Mouse (Mus musculus): ENCODE measurements around the gene Trim40. TPM values are rescaled to one million over a fixed set of nuclear protein-coding genes. Genes with fewer than 3 reads are reported as not detected.

Gene Trim40
- polyA plus RNA-seq, 1 experiment from 2014 or later, result not detected

GRCm38 (mm10) chr17:36922715-36923114, 32.8 kb upstream of the Trim40 start:
- no peak overlapping the region for H3K27ac ChIP-seq (replicated peaks; ENCODE audit: low read depth, low read length)
- no peak overlapping the region for H3K9ac ChIP-seq (ENCODE audit: low read length)
- H3K27me3 ChIP-seq (ENCODE audit: control insufficient read depth, insufficient read depth, low read length), result no peaks in the 10 kb centered on the region
- H3K36me3 ChIP-seq (ENCODE audit: control insufficient read depth, insufficient read depth, low read length), result no peaks in the 10 kb centered on the region
- no peak overlapping the region for H3K4me2 ChIP-seq (ENCODE audit: low read depth, severe bottlenecking)
- DNase-seq (ENCODE audit: low spot score), result no peak
- 88% methylated on average over 4 of the region's 4 CpGs for WGBS
- no peaks in the 10 kb centered on the region for H3K9me3 ChIP-seq (ENCODE audit: control insufficient read depth, low read length)
- no peak for ATAC-seq (ENCODE audit: insufficient number of reproducible peaks, low FRiP score, low TSS enrichment, low read depth)
- H3K4me3 ChIP-seq (ENCODE audit: low read depth, low read length), result no peak overlapping the region
- no peaks in the 10 kb centered on the region for H3K4me1 ChIP-seq (ENCODE audit: control insufficient read depth, insufficient read depth, low read length)

- 45% methylated on average over 15 of the region's 15 CpGs for WGBS
- H3K27me3 ChIP-seq (ENCODE audit: control insufficient read depth, insufficient read depth, low read length), result no peaks in the 10 kb centered on the region
- DNase-seq (ENCODE audit: low spot score), result no peak
- ATAC-seq (ENCODE audit: insufficient number of reproducible peaks, low FRiP score, low TSS enrichment, low read depth), result no peak
- no peaks in the 10 kb centered on the region for H3K4me1 ChIP-seq (ENCODE audit: control insufficient read depth, insufficient read depth, low read length)
- no peak overlapping the region for H3K9ac ChIP-seq (ENCODE audit: low read length)
- H3K4me2 ChIP-seq (ENCODE audit: low read depth, severe bottlenecking), result no peak overlapping the region
- no peaks in the 10 kb centered on the region for H3K36me3 ChIP-seq (ENCODE audit: control insufficient read depth, insufficient read depth, low read length)
- H3K27ac ChIP-seq (replicated peaks; ENCODE audit: low read depth, low read length), result no peak overlapping the region
- H3K9me3 ChIP-seq (ENCODE audit: control insufficient read depth, low read length), result no peaks in the 10 kb centered on the region
- H3K4me3 ChIP-seq (ENCODE audit: low read depth, low read length), result no peak overlapping the region
Measured at GRCm38 (mm10) chr17:36920239-36920638, 30.3 kb upstream of the Trim40 start.

- no peaks in the 10 kb centered on the region for H3K36me3 ChIP-seq (ENCODE audit: control insufficient read depth, insufficient read depth, low read length)
- no peaks in the 10 kb centered on the region for H3K9me3 ChIP-seq (ENCODE audit: control insufficient read depth, low read length)
- H3K4me3 ChIP-seq (ENCODE audit: low read depth, low read length), result no peak overlapping the region
- no peak overlapping the region for H3K4me2 ChIP-seq (ENCODE audit: low read depth, severe bottlenecking)
- H3K9ac ChIP-seq (ENCODE audit: low read length), result no peak overlapping the region
- H3K27me3 ChIP-seq (ENCODE audit: control insufficient read depth, insufficient read depth, low read length), result no peaks in the 10 kb centered on the region
- 15% methylated on average over 9 of the region's 9 CpGs for WGBS
- no peaks in the 10 kb centered on the region for H3K4me1 ChIP-seq (ENCODE audit: control insufficient read depth, insufficient read depth, low read length)
- DNase-seq (ENCODE audit: low spot score) (peak; percentile 67), ATAC-seq (ENCODE audit: insufficient number of reproducible peaks, low FRiP score, low TSS enrichment, low read depth) (no peak)
- no peak overlapping the region for H3K27ac ChIP-seq (replicated peaks; ENCODE audit: low read depth, low read length)
Measured at GRCm38 (mm10) chr17:36915076-36915475, 25.2 kb upstream of the Trim40 start.

- 17% methylated on average over 2 of the region's 2 CpGs for WGBS
- peak; percentile 82 for DNase-seq (ENCODE audit: low spot score)
- H3K4me2 ChIP-seq (ENCODE audit: low read depth, severe bottlenecking), result no peak overlapping the region
Measured at GRCm38 (mm10) chr17:36914108-36914507, 24.2 kb upstream of the Trim40 start.

GRCm38 (mm10) chr17:36912031-36912430, 22.1 kb upstream of the Trim40 start:
- H3K9ac ChIP-seq (ENCODE audit: low read length), result no peak overlapping the region
- 85% methylated on average over 2 of the region's 2 CpGs for WGBS
- DNase-seq (ENCODE audit: low spot score) (no peak), ATAC-seq (ENCODE audit: insufficient number of reproducible peaks, low FRiP score, low TSS enrichment, low read depth) (no peak)
- no peak overlapping the region for H3K27ac ChIP-seq (replicated peaks; ENCODE audit: low read depth, low read length)
- H3K4me3 ChIP-seq (ENCODE audit: low read depth, low read length), result no peak overlapping the region
- no peaks in the 10 kb centered on the region for H3K27me3 ChIP-seq (ENCODE audit: control insufficient read depth, insufficient read depth, low read length)
- H3K9me3 ChIP-seq (ENCODE audit: control insufficient read depth, low read length), result no peaks in the 10 kb centered on the region
- H3K4me2 ChIP-seq (ENCODE audit: low read depth, severe bottlenecking), result no peak overlapping the region
- no peaks in the 10 kb centered on the region for H3K36me3 ChIP-seq (ENCODE audit: control insufficient read depth, insufficient read depth, low read length)
- no peaks in the 10 kb centered on the region for H3K4me1 ChIP-seq (ENCODE audit: control insufficient read depth, insufficient read depth, low read length)

More at GRCm38 (mm10) chr17:36914108-36914507, 24.2 kb upstream of the Trim40 start:
- Histone ChIP-seq H3K36me3 (ENCODE audit: control insufficient read depth, insufficient read depth, low read length) (no peaks in the 10 kb centered on the region), H3K9ac (ENCODE audit: low read length) (no peak overlapping the region), H3K4me3 (ENCODE audit: low read depth, low read length) (no peak overlapping the region), H3K4me1 (ENCODE audit: control insufficient read depth, insufficient read depth, low read length) (no peaks in the 10 kb centered on the region), H3K27ac (replicated peaks; ENCODE audit: low read depth, low read length) (no peak overlapping the region), H3K9me3 (ENCODE audit: control insufficient read depth, low read length) (no peaks in the 10 kb centered on the region), H3K27me3 (ENCODE audit: control insufficient read depth, insufficient read depth, low read length) (no peaks in the 10 kb centered on the region)
- ATAC-seq (ENCODE audit: insufficient number of reproducible peaks, low FRiP score, low TSS enrichment, low read depth), result no peak

- H3K27me3 ChIP-seq (ENCODE audit: control insufficient read depth, insufficient read depth, low read length), result no peaks in the 10 kb centered on the region
- ATAC-seq (ENCODE audit: insufficient number of reproducible peaks, low FRiP score, low TSS enrichment, low read depth) (no peak), DNase-seq (ENCODE audit: low spot score) (no peak)
- no peak overlapping the region for H3K9ac ChIP-seq (ENCODE audit: low read length)
- no peaks in the 10 kb centered on the region for H3K4me1 ChIP-seq (ENCODE audit: control insufficient read depth, insufficient read depth, low read length)
- H3K27ac ChIP-seq (replicated peaks; ENCODE audit: low read depth, low read length), result no peak overlapping the region
- no peaks in the 10 kb centered on the region for H3K9me3 ChIP-seq (ENCODE audit: control insufficient read depth, low read length)
- H3K4me3 ChIP-seq (ENCODE audit: low read depth, low read length), result no peak overlapping the region
- 47% methylated on average over 4 of the region's 4 CpGs for WGBS
- H3K36me3 ChIP-seq (ENCODE audit: control insufficient read depth, insufficient read depth, low read length), result no peaks in the 10 kb centered on the region
- H3K4me2 ChIP-seq (ENCODE audit: low read depth, severe bottlenecking), result no peak overlapping the region
Measured at GRCm38 (mm10) chr17:36909802-36910201, 19.9 kb upstream of the Trim40 start.

GRCm38 (mm10) chr17:36908235-36908634, 18.3 kb upstream of the Trim40 start:
- Histone ChIP-seq H3K4me1 (ENCODE audit: control insufficient read depth, insufficient read depth, low read length) (no peaks in the 10 kb centered on the region), H3K9ac (ENCODE audit: low read length) (no peak overlapping the region), H3K36me3 (ENCODE audit: control insufficient read depth, insufficient read depth, low read length) (no peaks in the 10 kb centered on the region), H3K27ac (replicated peaks; ENCODE audit: low read depth, low read length) (no peak overlapping the region), H3K4me2 (ENCODE audit: low read depth, severe bottlenecking) (no peak overlapping the region), H3K9me3 (ENCODE audit: control insufficient read depth, low read length) (no peaks in the 10 kb centered on the region), H3K4me3 (ENCODE audit: low read depth, low read length) (no peak overlapping the region), H3K27me3 (ENCODE audit: control insufficient read depth, insufficient read depth, low read length) (no peaks in the 10 kb centered on the region)
- 56% methylated on average over 1 of the region's 1 CpGs for WGBS
- no peak; the same call in 1 of the 2 replicates for ATAC-seq (ENCODE audit: insufficient number of reproducible peaks, low FRiP score, low TSS enrichment, low read depth)
- DNase-seq (ENCODE audit: low spot score), result no peak

- WGBS, result 83% methylated on average over 3 of the region's 3 CpGs
- H3K9me3 ChIP-seq (ENCODE audit: control insufficient read depth, low read length), result no peaks in the 10 kb centered on the region
- DNase-seq (ENCODE audit: low spot score) (no peak), ATAC-seq (ENCODE audit: insufficient number of reproducible peaks, low FRiP score, low TSS enrichment, low read depth) (no peak)
- H3K9ac ChIP-seq (ENCODE audit: low read length), result no peak overlapping the region
- H3K4me2 ChIP-seq (ENCODE audit: low read depth, severe bottlenecking), result no peak overlapping the region
- H3K27me3 ChIP-seq (ENCODE audit: control insufficient read depth, insufficient read depth, low read length), result no peaks in the 10 kb centered on the region
- H3K36me3 ChIP-seq (ENCODE audit: control insufficient read depth, insufficient read depth, low read length), result no peaks in the 10 kb centered on the region
- no peak overlapping the region for H3K4me3 ChIP-seq (ENCODE audit: low read depth, low read length)
- H3K4me1 ChIP-seq (ENCODE audit: control insufficient read depth, insufficient read depth, low read length), result no peaks in the 10 kb centered on the region
- no peak overlapping the region for H3K27ac ChIP-seq (replicated peaks; ENCODE audit: low read depth, low read length)
Measured at GRCm38 (mm10) chr17:36903651-36904050, 13.7 kb upstream of the Trim40 start.

- Histone ChIP-seq H3K4me2 (ENCODE audit: low read depth, severe bottlenecking) (no peak overlapping the region), H3K4me3 (ENCODE audit: low read depth, low read length) (no peak overlapping the region), H3K27me3 (ENCODE audit: control insufficient read depth, insufficient read depth, low read length) (no peaks in the 10 kb centered on the region), H3K9ac (ENCODE audit: low read length) (no peak overlapping the region), H3K36me3 (ENCODE audit: control insufficient read depth, insufficient read depth, low read length) (no peaks in the 10 kb centered on the region), H3K27ac (replicated peaks; ENCODE audit: low read depth, low read length) (no peak overlapping the region), H3K9me3 (ENCODE audit: control insufficient read depth, low read length) (no peaks in the 10 kb centered on the region), H3K4me1 (ENCODE audit: control insufficient read depth, insufficient read depth, low read length) (no peaks in the 10 kb centered on the region)
- ATAC-seq (ENCODE audit: insufficient number of reproducible peaks, low FRiP score, low TSS enrichment, low read depth), result no peak
- DNase-seq (ENCODE audit: low spot score), result no peak
- WGBS, result 50% methylated on average over 1 of the region's 1 CpGs
Measured at GRCm38 (mm10) chr17:36900691-36901090, 10.8 kb upstream of the Trim40 start.

All from limb, embryonic 11.5 days (tissue).